Mouse (Mus musculus): ENCODE data around the gene H2-Eb2.
"Not testable (repeated sequence)": the region's sequence is repeated elsewhere in the genome, so short reads cannot be mapped to it uniquely, and the experiment has no call there.

Gene H2-Eb2

DNA sequence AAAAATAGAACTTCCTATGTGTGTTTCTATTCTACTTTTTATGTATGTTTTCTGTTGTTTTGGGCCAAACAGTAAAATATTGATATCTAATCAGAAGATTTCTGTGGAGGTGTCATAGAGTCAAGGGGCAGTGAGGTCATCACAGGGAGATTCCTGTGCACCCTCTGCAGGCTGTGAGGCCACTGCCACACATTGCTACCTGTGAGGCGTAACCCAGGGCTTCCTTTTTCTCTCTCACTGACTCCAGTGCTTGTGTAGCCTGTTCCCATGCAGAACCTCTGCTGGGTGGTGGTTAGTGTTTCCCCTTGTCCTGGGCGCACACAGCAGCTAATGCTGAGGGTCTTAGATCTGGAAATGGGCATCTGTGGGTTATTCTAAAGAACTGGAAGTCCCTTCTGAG, 19.1 kb upstream of the H2-Eb2 start:
- no peak for DNase-seq (ENCODE audit: low spot score)

DNA sequence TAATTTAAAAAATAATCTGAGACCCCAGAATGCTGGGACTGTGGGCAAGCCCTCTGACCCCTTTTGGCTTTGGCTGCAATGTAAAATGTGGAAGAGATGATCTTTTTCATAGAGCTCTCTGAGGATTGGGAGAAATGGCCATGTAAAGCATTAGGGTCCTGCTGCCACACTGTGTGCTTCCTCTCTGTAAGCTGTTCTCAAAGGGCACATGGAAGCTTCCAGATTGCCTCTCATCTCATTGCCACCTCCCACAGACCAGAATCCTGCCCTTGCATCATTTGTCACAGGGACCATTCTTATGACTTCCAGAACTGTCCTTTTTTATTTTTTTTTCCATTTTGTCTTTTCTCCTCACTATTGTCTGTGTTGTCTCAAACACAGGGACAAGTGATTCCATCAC, 18.2 kb upstream of the H2-Eb2 start:
- DNase-seq (ENCODE audit: low spot score), result no peak

DNA sequence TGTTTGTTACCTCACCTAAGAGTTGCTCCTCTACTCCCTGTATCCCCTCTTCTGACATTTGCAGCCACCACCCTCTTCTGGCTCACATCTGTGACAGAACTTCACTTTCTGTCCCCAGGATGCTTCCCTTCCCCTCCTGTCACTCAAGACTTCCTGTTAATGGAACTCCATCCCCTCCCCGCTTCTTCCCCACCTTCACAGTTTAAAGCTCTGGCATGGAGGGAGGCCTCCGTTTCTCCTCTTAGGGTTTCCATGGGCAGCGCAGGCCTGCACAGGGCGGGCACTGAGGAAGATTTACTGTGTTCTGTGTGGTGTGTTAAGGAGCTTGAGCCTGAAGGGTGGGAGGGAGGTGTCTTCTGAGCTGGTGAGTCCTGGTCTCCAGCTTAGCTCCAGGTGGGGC, 17.3 kb upstream of the H2-Eb2 start:
- DNase-seq (ENCODE audit: low spot score), result no peak

DNA sequence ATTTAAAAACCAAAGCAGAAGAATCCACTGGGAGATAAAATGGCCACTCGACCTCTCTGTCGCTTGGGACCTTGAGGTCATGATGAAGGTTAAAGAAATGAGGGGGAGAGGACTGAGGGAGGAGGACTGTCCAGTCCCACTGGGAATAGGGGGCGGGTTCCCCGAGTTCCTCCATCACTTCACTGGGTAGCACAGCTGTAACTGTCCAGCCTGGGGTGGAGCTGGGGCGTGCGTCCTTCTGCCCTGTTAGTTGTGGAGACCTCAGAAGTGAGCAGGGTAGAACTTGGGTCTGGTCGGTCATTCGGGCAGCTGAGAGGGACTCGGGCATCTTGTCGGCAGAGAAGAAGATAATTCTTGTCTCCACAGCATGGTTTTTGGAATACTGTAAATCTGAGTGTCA, 16.2 kb upstream of the H2-Eb2 start:
- DNase-seq (ENCODE audit: low spot score), result no peak

DNA sequence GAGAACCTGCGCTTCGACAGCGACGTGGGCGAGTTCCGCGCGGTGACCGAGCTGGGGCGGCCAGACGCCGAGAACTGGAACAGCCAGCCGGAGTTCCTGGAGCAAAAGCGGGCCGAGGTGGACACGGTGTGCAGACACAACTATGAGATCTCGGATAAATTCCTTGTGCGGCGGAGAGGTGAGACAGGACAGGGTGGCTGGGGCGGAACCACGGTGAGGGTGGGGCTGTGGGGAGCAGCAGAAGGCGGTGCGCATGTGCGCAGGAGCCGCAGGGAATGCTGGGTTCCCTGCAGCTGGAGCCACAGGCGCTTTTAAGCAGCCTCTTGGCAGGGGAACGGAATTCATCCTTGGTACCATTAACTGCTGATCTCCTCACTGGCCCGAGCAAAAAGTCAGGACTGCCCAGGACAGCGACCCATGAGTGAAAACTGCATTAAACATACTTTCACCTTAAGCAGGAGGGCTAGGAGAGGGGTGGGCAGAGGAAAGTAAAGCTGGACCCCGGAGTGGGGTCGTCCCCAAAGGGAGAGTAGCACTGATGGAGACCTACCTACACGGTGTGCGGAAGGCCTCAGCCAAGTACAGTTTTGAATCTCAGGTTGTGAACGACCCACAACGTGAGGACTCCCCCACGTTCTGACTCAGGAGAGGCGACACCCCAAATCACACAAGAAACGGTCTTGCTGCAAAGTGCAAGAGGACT, 15.6 kb upstream of the H2-Eb2 start:
- peak; percentile 78 for DNase-seq (ENCODE audit: low spot score)

DNA sequence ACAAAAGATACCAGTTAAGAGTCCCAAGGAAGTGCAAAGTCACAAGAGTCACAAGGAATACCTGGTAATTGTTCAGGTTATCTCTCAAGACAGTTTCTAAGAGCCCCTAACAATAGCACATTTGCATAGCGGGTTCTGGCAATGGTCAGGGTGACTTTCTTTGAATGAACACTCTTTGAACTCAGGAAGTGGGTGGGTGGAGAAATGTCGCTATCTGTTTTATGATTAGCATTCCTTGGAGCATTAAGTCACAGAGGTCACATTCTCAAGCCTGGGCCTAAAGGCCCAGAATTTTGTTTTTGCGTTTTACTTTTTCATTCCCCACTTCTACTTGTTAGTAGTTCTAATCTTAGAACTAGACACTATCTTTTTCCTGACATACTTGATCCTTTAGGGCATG, 14.9 kb upstream of the H2-Eb2 start:
- not testable (repeated sequence) for DNase-seq (ENCODE audit: low spot score)

DNA sequence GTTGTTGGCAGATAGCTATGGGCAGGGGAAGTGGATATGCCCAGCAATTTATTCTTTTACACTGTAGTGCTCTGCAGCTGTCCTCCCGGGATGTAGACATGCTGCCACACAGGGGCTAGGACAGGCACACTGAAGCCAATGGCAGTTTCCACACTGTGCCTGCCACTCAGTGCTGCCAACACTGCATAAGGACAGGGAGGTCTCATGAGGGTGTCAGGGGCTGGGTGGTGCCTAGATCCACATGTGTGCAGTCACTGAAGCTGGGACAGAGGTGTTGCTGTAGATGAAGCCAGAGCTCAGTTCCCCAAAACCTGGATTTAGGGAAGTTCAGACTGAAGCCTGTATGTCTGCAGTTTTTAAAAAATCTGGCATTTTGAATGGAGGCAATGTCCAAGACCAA, 13.3 kb upstream of the H2-Eb2 start:
- DNase-seq (ENCODE audit: low spot score), result no peak

DNA sequence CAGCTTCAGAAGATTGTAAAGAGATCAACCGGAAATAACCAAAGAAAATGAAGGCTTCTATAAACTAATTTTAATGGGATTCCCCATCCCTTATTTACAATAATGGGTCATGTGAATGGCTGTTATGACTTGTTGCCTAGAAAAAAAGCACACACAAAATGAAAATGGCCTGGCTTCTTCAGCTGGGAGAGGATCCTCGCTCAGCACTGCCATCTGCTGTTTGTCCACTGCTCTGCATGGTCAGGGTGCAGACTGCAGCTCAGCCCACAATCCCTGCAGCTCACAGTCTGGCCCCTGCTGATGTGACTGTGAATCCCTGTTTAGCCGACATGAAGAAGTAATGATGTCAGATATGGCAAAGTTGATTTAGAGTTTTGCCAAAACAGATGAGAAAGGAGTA, 12.1 kb upstream of the H2-Eb2 start:
- DNase-seq (ENCODE audit: low spot score), result peak; percentile 89

DNA sequence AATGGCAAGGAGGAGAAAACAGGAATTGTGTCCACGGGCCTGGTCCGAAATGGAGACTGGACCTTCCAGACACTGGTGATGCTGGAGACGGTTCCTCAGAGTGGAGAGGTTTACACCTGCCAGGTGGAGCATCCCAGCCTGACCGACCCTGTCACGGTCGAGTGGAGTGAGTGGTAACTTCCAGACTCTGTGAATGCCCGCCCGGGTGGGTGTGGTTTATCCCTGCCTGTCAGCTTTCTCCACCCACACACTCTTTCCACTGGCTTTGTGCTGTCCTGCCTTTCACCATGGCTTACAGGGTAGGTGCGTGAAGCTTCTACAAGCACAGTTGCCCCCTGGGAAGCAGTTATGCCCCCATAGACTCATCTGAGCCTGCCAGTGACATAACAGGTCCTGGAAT, 11.2 kb upstream of the H2-Eb2 start:
- DNase-seq (ENCODE audit: low spot score), result no peak

DNA sequence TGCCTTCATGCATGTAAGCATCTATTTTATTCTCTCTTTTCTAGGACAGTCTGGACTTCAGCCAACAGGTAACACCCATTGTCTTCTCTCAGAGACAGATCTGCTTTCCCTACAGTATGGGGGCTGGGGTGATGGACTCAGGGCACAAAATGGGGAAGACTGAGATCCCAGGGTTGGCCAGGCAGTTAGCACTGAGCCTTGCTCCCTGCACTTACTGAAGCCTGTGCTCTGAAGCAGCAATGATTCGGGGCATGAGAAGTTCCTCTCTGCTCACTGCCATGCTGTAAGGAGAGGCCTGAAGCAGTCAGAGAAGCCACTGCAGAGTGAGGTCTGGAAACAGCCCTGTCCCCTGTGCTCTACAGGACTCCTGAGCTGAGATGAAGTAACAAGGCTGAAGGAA, 10.0 kb upstream of the H2-Eb2 start:
- no peak for DNase-seq (ENCODE audit: low spot score)

DNA sequence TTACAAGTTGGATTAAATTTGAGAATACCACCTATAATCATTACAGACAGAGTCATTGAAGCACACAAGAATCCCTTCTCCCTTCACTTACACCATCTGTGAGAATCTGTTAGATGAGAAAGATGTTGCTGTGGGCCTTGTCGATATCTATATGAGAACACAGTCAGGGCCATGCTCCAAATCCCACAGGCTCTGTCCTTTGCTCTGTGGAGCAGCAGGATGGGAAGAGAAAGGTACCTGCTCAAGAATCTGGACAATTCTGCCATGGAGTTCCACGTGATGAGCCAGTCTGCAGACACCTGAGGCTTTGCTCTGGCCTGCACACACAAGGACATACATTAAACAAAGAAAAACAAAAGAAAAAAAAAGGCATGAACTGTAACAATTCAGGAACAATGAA, 8.8 kb upstream of the H2-Eb2 start:
- no peak for DNase-seq (ENCODE audit: low spot score)

DNA sequence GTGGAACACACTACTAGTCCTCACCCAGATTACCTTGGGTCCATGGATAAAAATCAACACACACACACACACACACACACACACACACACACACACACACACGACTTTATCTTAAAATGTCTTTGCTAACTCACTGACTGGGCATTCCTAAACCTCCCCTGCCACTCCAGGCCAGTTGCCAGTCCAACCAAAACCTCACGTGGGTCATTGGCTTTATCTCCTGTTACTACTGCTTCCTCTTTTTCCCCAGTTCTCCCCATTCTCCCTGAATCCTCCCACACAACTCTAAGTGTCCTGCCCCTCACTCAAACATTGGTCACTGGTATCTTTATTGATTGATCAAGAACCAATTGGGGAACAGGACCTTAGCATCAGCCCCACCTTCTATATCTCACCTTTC, 8.2 kb upstream of the H2-Eb2 start:
- DNase-seq (ENCODE audit: low spot score), result no peak

DNA sequence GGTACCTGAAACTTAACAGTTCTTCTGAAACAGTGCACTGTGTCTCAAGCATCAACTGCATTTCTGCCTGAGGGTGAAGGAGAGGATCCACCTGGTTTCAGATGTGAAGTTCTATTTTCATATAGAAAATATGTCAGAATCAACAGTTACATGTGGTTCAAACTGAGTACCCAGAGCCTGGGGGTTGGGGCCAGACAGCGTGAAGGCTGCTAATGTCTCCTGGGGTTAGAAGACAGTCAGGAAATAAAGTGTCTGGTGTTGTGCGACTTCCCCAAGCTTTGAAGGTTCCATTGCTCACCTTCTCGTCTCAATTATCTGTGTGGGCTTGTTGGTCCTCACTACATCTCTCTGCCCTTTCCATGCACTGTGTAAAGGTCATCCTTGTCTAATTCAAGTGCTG, 908 bp downstream of the H2-Eb2 start:
- no peak for DNase-seq (ENCODE audit: low spot score)

DNA sequence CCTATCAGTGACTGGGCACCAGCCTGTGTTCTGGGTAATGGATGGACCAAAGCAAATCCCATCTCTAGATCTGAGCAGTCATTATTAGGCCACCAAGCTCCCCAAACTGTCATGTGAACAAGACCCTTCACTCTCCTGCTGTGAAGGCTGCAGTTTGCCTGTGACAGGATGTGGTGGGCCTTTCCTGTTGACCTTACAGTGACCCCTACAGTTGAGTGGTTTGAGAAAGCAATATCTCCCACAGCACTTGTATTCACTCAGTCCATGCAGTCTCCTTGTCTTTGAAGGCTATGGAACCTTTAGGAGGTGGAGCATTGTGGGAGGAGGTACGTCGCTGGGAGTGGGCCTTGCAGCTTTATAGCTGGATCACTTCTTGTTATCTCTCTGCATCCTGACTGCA, 4.3 kb downstream of the H2-Eb2 start:
- no peak for DNase-seq (ENCODE audit: low spot score)

DNA sequence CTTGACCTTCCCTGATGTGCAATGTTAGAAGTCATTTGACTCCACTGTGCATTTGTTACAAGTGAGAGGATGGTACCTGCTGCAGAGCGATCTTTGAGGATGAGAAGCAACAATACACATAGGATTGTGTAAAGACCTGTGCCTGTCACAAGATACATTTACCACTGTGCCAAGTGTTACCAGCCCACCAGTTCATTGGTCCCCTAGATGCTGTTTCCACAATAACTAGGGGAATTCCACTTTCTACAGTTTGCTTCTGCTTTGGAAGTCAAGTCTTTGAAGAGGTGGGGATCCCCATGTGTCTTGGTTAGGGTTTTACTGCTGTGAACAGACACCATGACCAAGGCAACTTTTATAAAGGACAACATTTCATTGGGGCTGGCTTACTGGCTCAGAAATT, 5.7 kb downstream of the H2-Eb2 start:
- no peak for DNase-seq (ENCODE audit: low spot score)

DNA sequence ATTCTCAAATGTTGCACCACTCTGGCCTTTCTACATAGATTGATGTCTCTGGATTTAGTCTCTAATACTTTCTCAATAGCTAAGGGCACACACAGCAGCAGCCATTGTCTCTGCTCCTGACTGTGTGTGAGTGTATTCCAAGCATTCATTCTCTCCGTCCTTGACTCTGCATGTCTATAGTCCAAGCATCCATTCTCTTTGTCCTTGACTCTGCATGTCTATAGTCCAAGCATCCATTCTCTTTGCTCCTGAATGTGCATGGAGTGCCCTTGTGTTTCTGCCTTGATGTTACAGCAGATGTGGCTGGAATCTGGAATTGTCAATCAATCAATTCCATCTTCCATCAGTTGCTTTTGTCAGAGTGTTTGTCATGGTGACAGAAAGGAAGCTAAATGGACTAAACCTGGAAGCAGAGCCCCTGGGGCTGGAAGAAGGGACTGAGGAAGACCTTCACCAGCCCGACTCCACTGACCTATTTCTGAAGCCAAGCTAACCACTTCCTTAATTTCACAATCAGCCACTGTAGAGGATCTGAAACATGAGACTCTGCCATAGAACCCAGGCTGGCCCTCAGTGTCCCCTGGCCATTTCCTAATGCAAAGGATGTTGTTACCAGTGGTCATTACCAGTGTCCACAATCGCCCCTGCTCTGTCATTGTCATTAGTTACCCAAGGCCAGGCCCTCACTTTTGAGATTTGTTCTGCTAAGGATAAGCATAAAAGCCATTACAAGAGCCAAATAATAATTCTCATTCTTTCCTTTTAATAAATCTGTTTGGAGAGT, 15.3 kb downstream of the H2-Eb2 start:
- no peak for DNase-seq (ENCODE audit: low spot score)

DNA sequence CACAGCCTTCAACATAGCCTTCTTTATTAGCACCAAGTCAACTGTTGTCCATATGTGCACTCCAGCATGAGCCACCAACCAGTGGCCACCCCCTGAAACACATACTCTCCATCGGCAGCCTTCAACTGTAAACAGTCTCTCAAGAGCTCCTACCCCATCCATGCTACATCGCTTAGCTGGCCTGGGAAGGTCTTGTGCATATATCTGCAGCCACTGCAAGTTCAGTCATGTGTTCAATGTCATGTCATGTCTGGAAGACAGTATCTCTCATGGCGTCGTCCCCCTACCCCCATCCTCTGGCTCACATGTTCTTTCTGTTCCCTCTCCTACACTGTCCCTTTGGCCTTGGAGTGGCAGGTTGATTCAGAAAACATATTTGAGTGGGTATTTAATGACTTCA, 19.4 kb downstream of the H2-Eb2 start:
- DNase-seq (ENCODE audit: low spot score), result no peak

DNA sequence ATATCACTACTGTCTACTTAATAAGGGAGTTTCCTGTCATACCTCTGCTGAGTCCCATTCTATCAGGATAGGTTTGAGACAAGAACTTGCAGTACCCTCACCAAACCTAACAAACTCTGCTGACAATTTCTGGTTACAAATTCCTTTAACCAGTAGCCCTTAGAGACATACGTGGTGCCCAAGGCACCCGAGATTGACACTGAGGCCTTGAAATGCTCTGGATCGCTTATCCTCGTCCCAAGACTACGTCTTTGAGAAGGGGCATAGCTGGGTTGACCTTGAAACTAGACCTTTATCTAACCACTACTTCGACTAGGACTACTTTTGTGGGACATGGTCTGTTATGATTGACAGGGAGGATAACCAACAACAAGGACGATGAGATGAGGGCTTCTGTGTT, 20.0 kb downstream of the H2-Eb2 start:
- DNase-seq (ENCODE audit: low spot score), result no peak

DNA sequence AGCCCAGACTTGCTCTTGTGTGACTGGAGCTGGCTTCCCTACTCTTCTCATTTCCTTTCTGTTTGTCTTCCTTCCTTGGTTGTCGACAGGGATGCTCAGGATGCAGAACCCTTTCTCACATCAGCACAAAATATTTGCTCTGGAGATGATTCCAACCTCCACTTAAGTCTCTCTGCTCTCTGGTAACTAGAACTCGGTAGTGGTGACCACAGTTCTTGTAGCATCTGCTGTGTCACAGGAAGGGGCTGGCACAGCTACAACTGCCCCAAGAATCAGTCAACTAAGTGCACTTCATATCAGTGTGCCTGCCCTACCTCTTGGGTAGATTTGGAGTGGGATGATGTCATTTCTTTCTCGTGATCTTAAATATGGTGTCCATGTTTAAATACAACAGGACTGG, 20.6 kb downstream of the H2-Eb2 start:
- DNase-seq (ENCODE audit: low spot score), result no peak

DNA sequence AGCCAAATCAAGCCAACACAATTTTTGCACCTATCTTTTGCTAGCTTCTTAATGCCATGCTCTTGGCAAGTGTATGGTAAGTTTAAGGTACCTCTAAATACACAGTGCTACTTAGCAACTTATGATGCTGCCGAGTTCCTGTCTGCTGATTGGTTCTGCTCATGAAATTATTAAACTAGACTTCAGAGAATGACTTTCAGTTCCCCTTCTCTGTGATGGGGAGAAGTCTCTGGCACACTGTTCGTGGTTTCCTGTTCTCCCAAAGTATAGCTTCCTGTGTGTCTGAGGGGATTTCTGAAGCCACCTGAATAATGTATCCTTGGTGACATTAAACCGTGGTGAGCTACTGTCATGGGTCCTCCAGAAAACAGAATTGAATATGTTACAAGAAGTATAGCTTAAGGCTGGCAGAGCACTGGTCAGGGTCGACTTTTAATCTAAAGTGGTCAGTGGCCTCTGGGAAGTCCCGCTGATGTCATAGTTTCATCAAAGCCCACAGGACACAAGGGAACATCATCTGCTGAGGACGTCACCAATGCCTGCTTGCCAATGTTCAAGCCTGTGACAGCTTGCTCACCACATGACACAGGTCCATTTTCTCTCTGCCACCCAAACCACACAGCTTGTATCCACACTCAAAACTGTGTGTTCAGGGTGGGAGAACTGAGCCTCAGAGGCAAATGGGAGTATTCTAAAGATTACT, 22.3 kb downstream of the H2-Eb2 start:
- DNase-seq (ENCODE audit: low spot score), result no peak

DNA sequence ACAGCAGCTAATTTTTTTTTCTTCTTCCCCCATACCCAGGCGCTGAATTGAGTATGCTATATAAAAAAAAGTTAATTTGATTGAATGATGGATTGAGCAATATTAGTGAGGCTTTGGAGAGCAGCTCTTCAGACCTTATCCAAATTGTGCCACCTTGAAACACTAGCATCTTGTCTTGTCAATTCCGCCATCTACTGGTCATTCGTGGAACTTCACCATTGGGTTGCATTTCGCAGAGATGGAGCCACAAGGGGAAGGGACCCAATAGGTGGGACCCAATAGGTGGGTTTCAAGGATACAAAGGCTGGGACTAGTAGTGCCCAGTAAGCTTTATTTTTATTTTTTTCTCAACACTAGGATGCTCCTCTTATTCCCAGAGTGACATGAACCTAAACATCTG, 24.0 kb downstream of the H2-Eb2 start:
- peak; percentile 87 for DNase-seq (ENCODE audit: low spot score)

DNA sequence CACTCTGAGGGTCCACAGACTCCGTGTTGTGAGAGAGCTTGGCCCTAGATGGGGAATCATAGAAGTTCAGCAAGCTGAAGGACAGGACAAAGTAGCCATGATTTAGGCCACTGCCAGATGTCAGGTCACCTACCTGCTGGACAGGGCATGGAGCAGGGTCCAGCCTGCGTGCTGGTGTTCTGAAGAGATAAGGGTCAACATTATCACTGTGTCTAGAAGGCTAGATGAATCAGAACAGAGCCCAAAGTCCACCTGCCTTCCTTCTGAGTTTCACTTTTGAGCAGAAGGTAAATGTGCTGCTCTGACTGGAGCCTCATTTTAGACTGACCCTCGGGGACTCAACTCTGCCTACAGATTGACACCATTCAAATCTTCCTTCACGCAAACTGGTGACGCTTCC, 29.1 kb downstream of the H2-Eb2 start, which contains the start of gene Btnl2:
Btnl2 (plus strand) TSS at position 284 of the 400 bp plus-strand sequence.
- no peak for DNase-seq (ENCODE audit: low spot score)

DNA sequence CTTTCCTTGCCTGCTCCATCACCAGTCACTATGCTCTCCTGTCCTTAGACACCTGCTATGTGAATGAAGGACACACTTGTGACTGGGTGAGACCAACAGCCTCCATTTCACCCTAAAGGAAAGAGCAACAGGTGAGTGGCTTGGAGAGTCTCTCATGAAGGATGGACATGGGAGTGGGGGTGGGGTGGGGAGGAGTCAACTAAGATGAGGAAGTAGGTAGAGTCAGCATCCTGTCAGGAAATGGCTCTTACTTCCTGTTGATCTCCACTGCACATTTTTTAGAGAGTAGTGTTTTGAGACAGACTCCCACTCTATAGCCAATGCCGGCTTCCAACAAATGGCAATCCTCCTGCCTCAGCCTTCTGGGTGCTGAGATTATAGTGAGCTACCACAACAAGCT, 29.5 kb downstream of the H2-Eb2 start:
- no peak for DNase-seq (ENCODE audit: low spot score)

All from testis, postnatal 10 days (tissue).